Mouse (Mus musculus): ENCODE results near the gene Gm44502.
A peak's percentile ranks its signal among the peaks of the same experiment; 100 is the strongest.

Gm44502 gene

GRCm38 (mm10) chr15:89429352-89430221 lies at the start of gene Gm44502, which contains the start of the genes C730034F03Rik and Chkb:
Gene Gm44502, minus strand, starts transcription at chr15:89429696.
Gene C730034F03Rik, plus strand, starts transcription at chr15:89429589.
Gene Chkb, minus strand, starts transcription at chr15:89429908.
- DNase-seq (ENCODE audit: low read depth, low spot score): peak; percentile 99

- DNase-seq (ENCODE audit: low read depth, low spot score): no peak
Measured at GRCm38 (mm10) chr15:89478622-89479021, 49.1 kb upstream of the Gm44502 start.

- no peak for DNase-seq (ENCODE audit: low read depth, low spot score)
Measured at GRCm38 (mm10) chr15:89477806-89478205, 48.3 kb upstream of the Gm44502 start.

DNA sequence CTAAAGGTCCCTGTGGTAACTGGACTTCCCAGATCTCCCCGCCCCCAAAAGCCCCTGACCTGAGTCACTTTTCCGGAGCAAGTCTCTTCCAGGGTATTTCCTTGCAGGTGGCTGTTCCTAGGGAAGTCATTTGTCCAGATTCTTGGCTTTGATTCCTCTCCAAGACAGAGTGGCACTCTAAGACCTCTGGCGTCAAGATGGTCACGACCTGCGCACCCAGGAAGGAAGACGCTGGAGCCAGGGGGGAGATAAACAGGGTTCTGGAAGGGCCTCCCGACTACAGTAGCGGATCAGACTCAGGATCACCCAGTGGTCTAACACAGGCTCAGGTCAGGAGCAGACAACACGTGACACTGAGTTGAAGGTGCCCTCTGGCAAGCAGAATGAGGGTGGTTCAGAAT lies 47.6 kb upstream of the Gm44502 start, which contains the start of gene Arsa:
TSS of gene Arsa (minus strand) at position 335 of the 401 bp plus-strand sequence.
- no peak for DNase-seq (ENCODE audit: low read depth, low spot score)

- no peak for DNase-seq (ENCODE audit: low read depth, low spot score)
Measured at GRCm38 (mm10) chr15:89476475-89476815, 46.9 kb upstream of the Gm44502 start.

- peak; percentile 98 for DNase-seq (ENCODE audit: low read depth, low spot score)
Measured at GRCm38 (mm10) chr15:89475611-89476474, 46.3 kb upstream of the Gm44502 start.

- no peak for DNase-seq (ENCODE audit: low read depth, low spot score)
Measured at GRCm38 (mm10) chr15:89475293-89475600, 45.8 kb upstream of the Gm44502 start.

- DNase-seq (ENCODE audit: low read depth, low spot score): no peak
Measured at GRCm38 (mm10) chr15:89474596-89475292, 45.2 kb upstream of the Gm44502 start.

GRCm38 (mm10) chr15:89473921-89474320 lies 44.4 kb upstream of the Gm44502 start:
- DNase-seq (ENCODE audit: low read depth, low spot score): no peak

DNA sequence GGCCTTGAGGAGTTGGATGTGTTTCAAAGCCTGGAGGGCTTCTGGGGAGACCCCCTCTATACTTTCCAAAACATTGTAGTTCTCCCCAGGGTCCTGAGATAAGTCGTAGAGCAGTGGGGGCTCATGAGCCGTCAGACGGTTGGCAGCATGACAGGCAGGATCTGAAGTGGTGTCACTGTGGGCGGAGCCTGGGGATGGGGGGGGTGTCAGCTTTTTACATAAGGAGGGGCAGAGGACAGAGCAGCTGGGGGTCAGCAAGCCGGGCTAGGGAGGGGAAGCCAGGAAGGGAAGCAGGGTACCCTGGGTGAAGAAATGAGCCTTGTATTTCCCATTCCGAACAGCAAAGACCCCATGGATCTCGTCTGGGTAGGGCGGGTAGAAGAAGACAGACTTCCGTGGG lies 43.9 kb upstream of the Gm44502 start:
- DNase-seq (ENCODE audit: low read depth, low spot score): no peak

DNA sequence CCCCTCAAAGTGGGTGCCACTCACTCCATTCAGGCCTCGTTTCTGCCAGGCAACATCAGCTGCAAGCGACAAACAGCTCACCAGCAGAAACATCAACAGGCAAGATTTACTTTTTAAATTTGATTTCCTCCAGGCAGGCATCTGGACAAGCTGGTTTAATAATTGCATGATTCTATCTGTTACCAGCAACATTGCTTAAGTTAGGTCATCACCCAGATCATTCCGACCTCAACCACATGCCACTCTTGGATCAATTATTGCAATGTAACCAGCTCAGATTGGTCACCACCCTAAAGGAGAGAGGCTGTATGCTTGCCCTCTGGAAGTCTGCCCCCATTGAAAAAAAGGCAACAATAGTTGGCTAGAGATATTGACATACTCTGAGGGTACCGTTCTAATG lies 42.0 kb upstream of the Gm44502 start:
- DNase-seq (ENCODE audit: low read depth, low spot score): no peak

DNA sequence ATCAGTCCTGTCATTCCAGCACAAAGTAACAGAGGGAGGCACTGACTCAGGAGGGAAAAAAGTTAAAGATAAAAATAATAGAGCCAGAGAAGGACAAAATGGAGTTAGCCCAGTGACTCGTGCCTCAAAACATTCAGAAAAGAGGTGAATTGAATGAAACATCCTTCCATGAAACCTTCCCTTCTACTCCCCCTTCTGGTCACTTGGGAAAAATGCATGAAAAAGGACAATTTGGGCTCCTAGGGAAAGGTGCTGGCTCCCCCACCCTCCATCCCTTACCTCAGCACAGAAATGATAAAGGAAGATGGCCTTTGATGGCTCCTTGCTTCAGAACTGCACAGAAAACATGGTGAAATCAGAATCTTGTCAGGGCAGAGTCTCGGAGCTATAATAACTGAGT lies 39.1 kb upstream of the Gm44502 start:
- peak; percentile 72 for DNase-seq (ENCODE audit: low read depth, low spot score)

GRCm38 (mm10) chr15:89465052-89465451 lies 35.6 kb upstream of the Gm44502 start:
- peak; percentile 63 for DNase-seq (ENCODE audit: low read depth, low spot score)

DNA sequence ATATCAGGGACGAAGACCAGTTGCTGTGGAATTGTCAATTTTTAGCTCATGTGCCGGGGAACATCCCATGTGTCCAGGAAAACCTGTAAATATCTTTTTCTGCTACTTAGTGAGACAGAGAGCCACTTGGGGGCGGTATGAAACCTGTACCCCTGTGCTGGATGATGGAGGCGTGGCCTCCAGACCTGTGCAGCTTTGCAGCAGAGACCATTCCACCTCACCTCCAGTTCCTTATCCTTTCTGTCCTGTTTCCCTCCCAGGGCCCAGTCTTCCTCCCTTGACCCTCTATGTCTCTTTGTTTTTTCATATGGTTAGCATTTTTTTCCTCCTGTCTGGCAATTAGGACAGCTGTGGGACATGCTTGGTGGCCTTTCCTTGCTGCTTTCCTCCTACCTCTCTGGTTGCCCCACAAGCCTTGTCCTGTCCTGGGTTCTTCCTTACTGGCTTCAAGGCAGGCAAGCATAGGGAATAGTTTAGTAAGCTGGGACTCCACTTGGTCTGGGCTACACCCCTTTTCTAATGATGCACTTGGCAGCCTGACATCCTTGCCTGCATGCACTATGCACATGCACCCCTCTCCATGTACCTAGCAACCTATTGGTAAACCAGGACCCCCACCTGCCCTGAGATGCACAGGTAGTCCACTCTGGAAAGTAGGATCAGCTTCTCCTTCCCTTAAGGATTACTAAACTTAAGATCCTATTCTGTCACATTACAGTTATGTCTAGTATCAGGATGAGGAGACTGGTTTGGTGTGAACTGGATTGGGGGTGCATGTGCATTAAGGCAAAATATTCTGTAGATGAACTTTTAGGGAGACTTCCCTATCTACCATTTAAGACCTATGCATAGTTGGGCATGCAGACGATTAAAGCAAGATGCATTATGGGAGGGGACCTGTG lies 34.1 kb upstream of the Gm44502 start:
- DNase-seq (ENCODE audit: low read depth, low spot score): peak; percentile 58

DNA sequence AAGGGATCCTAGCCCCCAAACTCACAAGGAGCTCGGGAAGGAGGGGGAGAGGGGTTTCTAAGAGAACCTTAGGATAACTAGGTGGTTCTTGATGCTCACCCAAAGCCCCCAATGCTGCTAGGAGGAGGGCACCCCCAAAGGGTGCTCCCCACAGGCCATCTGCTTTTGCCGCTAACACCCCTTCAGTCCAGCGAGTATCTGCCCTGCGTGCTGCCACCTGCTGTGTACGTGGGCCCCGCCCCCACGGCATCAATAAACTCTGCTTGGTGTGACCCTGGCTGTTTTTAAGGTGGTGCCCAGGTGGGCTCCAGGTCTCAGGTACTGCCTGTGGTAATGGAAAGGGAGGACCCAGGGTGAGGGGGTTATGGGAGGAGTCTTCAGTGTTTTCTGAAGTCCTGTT lies 32.7 kb upstream of the Gm44502 start:
- DNase-seq (ENCODE audit: low read depth, low spot score): no peak

- DNase-seq (ENCODE audit: low read depth, low spot score): no peak
Measured at GRCm38 (mm10) chr15:89461321-89461720, 31.8 kb upstream of the Gm44502 start.

GRCm38 (mm10) chr15:89460298-89460697 lies 30.8 kb upstream of the Gm44502 start:
- DNase-seq (ENCODE audit: low read depth, low spot score): peak; percentile 55

DNA sequence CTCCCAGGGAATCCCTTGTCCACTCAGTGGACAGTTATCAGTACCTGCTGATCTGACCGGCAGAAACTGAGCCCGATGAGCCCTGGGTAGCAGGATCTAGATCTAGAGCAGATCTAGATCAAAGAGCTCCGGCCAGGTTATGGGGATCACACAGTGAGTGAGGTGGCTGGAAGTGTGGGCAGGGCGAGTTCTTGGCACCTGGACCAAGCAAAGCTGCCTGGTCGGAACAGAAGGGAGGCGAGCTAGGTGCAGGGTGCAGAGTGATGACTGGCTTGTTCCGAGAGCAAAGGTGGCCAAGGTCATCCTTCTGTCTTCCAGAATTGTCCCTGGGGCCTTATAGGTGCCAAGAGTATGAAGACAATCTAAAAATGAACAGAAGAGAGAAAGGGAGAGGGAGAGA lies 30.3 kb upstream of the Gm44502 start:
- DNase-seq (ENCODE audit: low read depth, low spot score): peak; percentile 57

DNA sequence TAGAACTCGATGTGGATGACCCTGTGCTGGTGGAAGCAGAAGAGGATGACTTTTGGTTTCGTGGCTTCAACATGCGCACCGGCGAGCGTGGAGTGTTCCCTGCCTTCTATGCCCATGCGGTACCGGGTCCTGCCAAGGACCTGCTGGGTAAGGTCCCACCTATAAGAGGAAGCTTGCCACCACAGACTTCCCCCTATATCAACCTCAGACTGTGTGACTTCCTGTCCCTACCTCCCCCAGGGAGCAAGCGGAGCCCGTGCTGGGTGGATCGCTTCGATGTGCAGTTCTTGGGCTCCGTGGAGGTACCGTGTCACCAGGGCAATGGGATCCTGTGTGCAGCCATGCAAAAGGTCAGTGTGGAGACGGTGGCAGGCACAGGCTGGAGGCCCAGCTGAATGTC lies 29.4 kb upstream of the Gm44502 start:
- no peak for DNase-seq (ENCODE audit: low read depth, low spot score)

- DNase-seq (ENCODE audit: low read depth, low spot score): peak; percentile 48
Measured at GRCm38 (mm10) chr15:89455642-89456041, 26.1 kb upstream of the Gm44502 start.

DNA sequence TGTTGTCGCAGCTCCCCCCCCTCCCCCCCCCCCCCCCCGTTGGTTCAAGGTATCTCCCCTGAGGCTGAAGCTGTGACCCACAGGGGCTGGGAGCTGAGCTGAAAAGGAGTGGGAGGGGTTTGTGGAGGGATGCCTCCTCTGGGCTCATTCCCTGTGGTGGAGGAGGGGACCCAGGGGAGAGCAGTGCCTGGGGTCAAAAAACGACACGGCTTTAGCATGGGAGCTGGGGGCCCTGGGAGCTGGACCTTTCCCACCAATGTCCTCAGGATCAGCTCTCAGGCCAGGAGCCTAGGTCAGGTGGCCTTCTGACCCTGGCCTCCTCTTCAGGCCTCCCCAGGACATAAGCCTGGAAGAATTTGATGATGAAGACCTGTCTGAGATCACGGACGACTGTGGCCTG lies 25.4 kb upstream of the Gm44502 start:
- no peak for DNase-seq (ENCODE audit: low read depth, low spot score)
